Mouse (Mus musculus) liver, adult 10 weeks (tissue): ENCODE results near the gene Usp13. TPM values are rescaled to one million over a fixed set of nuclear protein-coding genes. Genes with fewer than 3 reads are reported as not detected.

ENCODE experiments used
- polyA plus RNA-seq: library from polyadenylated mRNA; stranded (reverse); fragments of 350-450 nt; fragmentation: Illumina TruSeq; extraction: RNeasy Lipid Tissue Mini Kit (QIAGEN cat#74804); gene quantifications from one replicate; pipeline ENCODE4 v1.2.3, GENCODE M21; 2014; ENCODE audit warnings: low read depth, low replicate concordance

The Usp13 gene
- not detected for polyA plus RNA-seq

GRCm38 (mm10) chr3:32817357-32818326 lies at the start of gene Usp13:
Gene Usp13 (plus strand): TSS chr3:32817546.

Other genes with a start within 250 kb of the Usp13 start
- 2.0 TPM for gene Gnb4, start 201.0 kb upstream of the Usp13 start, polyA plus RNA-seq
- gene Actl6a, start 111.2 kb upstream of the Usp13 start, polyA plus RNA-seq = 18.6 TPM
- 316 TPM for gene Ndufb5, start 80.6 kb upstream of the Usp13 start, polyA plus RNA-seq
- 31.0 TPM for gene Mrpl47, start 79.9 kb upstream of the Usp13 start, polyA plus RNA-seq